Mouse (Mus musculus) embryo, embryonic 9.5 days (tissue): ENCODE results near the gene Epor.

Source experiments
- DNase-seq: peaks from one replicate; pipeline ENCODE4 v3.0.0-alpha.2; 2017; ENCODE audit errors: extremely low spot score

Epor gene

GRCm38 (mm10) chr9:21936692-21937570 is 26.4 kb downstream of the Epor start, which contains the start of gene Plppr2:
Gene Plppr2 (plus strand): TSS chr9:21937033.
- peak; percentile 96 for DNase-seq

GRCm38 (mm10) chr9:21935466-21936131 is 27.7 kb downstream of the Epor start:
- no peak for DNase-seq

DNA sequence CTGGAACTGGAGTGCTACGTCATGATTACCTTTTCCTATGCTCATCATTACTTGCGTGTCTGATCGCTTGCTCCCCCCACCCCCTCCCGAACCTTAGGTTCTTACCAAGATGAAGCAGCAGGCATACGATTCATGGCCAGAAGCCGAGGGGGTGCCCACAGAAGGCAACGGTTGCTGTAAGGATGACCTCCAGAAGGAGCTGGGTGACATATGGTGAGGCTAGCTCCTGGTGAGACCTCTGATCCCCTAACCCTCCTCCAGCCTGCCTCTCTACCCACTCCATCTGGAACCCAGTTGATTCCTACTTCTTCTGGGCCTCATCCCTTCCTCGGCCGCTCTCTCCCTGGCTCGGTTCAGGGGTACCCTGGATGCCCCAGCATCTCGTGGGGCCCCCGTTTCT is 29.3 kb downstream of the Epor start:
- no peak for DNase-seq

- no peak for DNase-seq
Observed at GRCm38 (mm10) chr9:21932445-21933137, 30.7 kb downstream of the Epor start.

GRCm38 (mm10) chr9:21932006-21932405 is 31.3 kb downstream of the Epor start:
- DNase-seq: no peak

DNA sequence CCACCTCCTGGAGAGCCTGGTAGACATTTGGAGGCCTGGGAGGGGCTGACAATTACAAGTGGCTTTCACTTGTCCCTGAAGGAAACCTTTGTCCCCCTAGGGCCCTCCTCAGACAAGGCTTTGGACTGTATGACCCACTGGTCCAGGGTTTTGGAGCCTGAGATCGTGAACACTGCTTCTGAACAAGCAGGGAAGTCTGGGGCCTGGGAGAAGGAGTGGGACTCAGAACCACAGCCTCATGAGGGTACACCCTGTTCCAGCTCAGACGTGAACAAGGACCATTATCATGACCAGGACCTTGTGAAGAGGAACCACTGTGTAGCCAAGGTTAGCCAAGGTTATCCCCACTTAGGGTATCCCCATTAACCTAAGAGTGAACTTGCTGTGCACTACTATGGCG is 34.1 kb downstream of the Epor start:
- DNase-seq: no peak

GRCm38 (mm10) chr9:21927208-21927753 is 36.0 kb downstream of the Epor start, which contains the start of the genes Ccdc159 and Tmem205:
Gene Ccdc159 (plus strand): TSS chr9:21927471.
Gene Tmem205 (minus strand): TSS chr9:21927556.
- DNase-seq: peak; percentile 93

- peak; percentile 29 for DNase-seq
Observed at GRCm38 (mm10) chr9:21926784-21927183, 36.5 kb downstream of the Epor start.

GRCm38 (mm10) chr9:21926155-21926554 is 37.2 kb downstream of the Epor start:
- DNase-seq: no peak

- DNase-seq: no peak
Observed at GRCm38 (mm10) chr9:21925506-21925905, 37.8 kb downstream of the Epor start.

GRCm38 (mm10) chr9:21925034-21925433 is 38.3 kb downstream of the Epor start:
- DNase-seq: no peak

DNA sequence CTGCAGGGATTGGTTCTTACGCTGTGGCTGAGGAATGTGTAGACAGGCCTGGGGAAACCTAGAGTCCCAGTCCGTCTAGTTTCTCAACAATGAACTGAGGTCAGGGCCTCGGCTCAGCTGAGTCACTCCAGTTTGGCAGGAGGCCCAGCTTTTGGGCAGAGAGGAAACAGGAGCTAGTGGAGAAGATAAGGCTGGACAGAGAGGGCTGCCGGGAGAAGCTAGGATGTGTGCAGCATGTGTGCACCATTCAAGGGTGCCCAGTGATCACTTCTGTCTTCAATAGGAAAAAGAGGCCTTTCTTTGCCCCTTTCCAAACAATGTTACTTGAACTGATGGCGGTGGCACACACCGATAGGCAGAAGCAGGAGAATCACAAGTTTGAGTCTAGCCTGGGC is 39.2 kb downstream of the Epor start:
- DNase-seq: no peak

- DNase-seq: no peak
Observed at GRCm38 (mm10) chr9:21923490-21924098, 39.7 kb downstream of the Epor start.

DNA sequence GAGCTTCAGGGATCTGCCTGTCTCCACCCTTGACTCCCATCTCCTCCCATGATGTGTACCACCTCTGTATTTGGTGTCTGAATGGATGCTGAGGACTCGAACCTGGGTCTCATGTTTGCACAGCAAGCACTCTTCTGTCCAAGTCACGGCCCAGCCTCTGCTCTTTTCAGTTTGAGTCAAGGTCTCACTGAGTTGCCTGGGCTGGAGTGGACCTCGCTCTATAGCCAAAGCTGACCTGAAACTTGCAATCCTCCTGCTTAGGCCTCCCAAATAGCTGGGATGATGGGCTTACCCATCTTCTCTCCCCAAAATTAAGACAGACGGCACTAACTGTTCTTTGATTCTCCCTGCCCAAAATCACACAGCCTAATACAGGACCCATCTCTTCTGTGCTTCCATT is 40.3 kb downstream of the Epor start:
- DNase-seq: no peak

GRCm38 (mm10) chr9:21918692-21919384 is 44.5 kb downstream of the Epor start:
- no peak for DNase-seq

GRCm38 (mm10) chr9:21918035-21918592 is 45.2 kb downstream of the Epor start, which contains the start of gene Rab3d:
Gene Rab3d (minus strand): TSS chr9:21918192.
- DNase-seq: peak; percentile 98

DNA sequence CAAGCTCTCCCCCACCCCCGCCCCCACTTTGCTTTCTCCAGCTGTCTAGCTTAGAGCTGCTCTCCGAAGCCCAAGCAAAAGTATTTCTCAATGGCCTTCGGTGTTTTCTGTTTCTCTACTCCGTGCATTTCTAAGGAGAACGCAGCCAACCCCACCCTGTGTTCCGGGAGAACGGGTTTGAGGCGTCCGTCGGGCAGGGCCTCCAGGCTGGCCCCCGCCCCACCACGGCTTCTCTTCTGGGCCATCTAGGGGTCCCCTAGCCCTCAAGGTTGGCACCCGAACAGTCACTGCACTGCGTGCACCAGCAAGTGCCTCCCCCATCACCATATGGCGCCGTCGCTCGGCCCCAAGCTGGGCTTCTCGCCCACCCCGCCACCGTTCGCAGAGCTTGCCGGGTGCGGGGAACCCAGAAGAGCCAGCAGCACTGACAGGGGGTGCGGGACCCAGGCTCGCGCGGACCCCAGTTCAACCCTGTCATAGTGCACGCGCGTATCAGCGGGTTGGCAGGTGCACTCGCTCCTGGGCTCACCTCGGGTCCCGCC is 45.7 kb downstream of the Epor start:
- no peak for DNase-seq

GRCm38 (mm10) chr9:21916851-21917492 is 46.3 kb downstream of the Epor start:
- DNase-seq: no peak

GRCm38 (mm10) chr9:21909474-21910223 is 53.7 kb downstream of the Epor start:
- no peak for DNase-seq
